Mouse (Mus musculus): ENCODE results near the gene Gm20708. TPM values are rescaled to one million over a fixed set of nuclear protein-coding genes. Genes with fewer than 3 reads are reported as not detected.
"Not testable (repeated sequence)": the region's sequence is repeated elsewhere in the genome, so short reads cannot be mapped to it uniquely, and the experiment has no call there.

The Gm20708 gene
- polyA plus RNA-seq, 1 experiment from 2014 or later, result 0.41 TPM

DNA sequence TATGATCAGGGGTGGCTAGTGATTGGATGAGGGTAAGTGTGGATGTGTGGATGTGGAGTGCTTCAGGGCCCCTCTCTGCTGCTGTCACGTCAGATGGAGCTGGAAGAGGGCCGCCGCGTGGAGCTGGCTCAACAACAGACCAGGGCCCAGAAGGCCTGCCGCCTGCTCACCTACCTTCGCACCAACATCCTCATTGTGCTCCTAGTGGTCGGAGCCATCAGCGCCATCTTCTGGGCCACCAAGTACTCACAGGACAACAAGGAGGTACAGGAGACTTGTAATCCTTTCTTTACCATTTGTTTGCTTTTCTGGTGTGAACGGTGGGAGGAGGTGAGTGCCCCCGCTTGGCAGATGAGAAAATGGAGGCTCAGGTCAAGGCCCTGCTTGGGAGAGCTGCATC, 23.2 kb upstream of the Gm20708 start:
- no peak overlapping the region for H3K4me3 ChIP-seq (ENCODE audit: low read depth, low read length)
- peak; percentile 18; the same call in 1 of the 2 replicates for ATAC-seq
- peak; percentile 63 for DNase-seq (ENCODE audit: low spot score)
- H3K4me1 ChIP-seq (ENCODE audit: control insufficient read depth, insufficient read depth, low read length), result no peaks in the 10 kb centered on the region; the same call in 1 of the 2 replicates
- no peak overlapping the region for H3K9ac ChIP-seq (ENCODE audit: low read length)
- no peaks in the 10 kb centered on the region for H3K36me3 ChIP-seq (ENCODE audit: control insufficient read depth, insufficient read depth, low read length)
- peaks cover 25% of the 10 kb centered on the region; the same call in 1 of the 2 replicates for H3K27me3 ChIP-seq (replicated peaks; ENCODE audit: control insufficient read depth, insufficient read depth, low read length)
- no peak overlapping the region for H3K27ac ChIP-seq (ENCODE audit: low read depth, low read length)
- H3K4me2 ChIP-seq (ENCODE audit: low read length), result no peak overlapping the region
- WGBS, result 5% methylated on average over 10 of the region's 10 CpGs
- no peaks in the 10 kb centered on the region for H3K9me3 ChIP-seq (replicated peaks; ENCODE audit: control insufficient read depth, low read length)

DNA sequence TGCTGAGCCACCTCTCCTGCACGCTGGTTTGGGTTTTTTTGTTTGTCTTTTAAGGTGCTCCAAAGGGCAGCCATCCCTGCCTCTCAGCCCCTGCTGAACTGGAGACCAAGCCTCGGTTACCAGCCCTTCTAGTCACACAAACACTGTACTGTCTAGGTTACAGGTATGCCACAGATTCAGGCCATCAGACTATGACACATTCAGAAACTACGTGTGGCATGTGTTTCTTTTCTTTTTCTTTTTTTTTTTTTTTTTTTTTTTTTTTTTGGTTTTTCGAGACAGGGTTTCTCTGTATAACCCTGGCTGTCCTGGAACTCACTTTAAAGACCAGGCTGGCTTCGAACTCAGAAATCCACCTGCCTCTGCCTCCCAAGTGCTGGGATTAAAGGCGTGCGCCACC, 21.0 kb upstream of the Gm20708 start:
- 81% methylated on average over 7 of the region's 7 CpGs for WGBS
- H3K9ac ChIP-seq (ENCODE audit: low read length); ATAC-seq; H3K9me3 ChIP-seq (replicated peaks; ENCODE audit: control insufficient read depth, low read length); H3K4me3 ChIP-seq (ENCODE audit: low read depth, low read length); H3K4me2 ChIP-seq (ENCODE audit: low read length); H3K4me1 ChIP-seq (ENCODE audit: control insufficient read depth, insufficient read depth, low read length); H3K36me3 ChIP-seq (ENCODE audit: control insufficient read depth, insufficient read depth, low read length); H3K27ac ChIP-seq (ENCODE audit: low read depth, low read length); DNase-seq (ENCODE audit: low spot score): not testable (repeated sequence)
- peaks cover 13% of the 10 kb centered on the region; the same call in 1 of the 2 replicates for H3K27me3 ChIP-seq (replicated peaks; ENCODE audit: control insufficient read depth, insufficient read depth, low read length)

- ATAC-seq (no peak), DNase-seq (ENCODE audit: low spot score) (peak; percentile 60)
- no peaks in the 10 kb centered on the region for H3K4me1 ChIP-seq (ENCODE audit: control insufficient read depth, insufficient read depth, low read length)
- H3K9ac ChIP-seq (ENCODE audit: low read length), result no peak overlapping the region
- H3K4me2 ChIP-seq (ENCODE audit: low read length), result peak overlapping the region; percentile 12; the same call in 1 of the 2 replicates
- 9% methylated on average over 14 of the region's 14 CpGs for WGBS
- H3K27ac ChIP-seq (ENCODE audit: low read depth, low read length), result no peak overlapping the region
- H3K4me3 ChIP-seq (ENCODE audit: low read depth, low read length), result no peak overlapping the region
- no peaks in the 10 kb centered on the region for H3K9me3 ChIP-seq (replicated peaks; ENCODE audit: control insufficient read depth, low read length)
- H3K36me3 ChIP-seq (ENCODE audit: control insufficient read depth, insufficient read depth, low read length), result no peaks in the 10 kb centered on the region
- 0 out of 2 replicates have a peak, but pooled peaks cover 5% of the 10 kb centered on the region for H3K27me3 ChIP-seq (replicated peaks; ENCODE audit: control insufficient read depth, insufficient read depth, low read length)
These were observed 19.2 kb upstream of the Gm20708 start for GRCm38 (mm10) chr11:117790286-117790685.

GRCm38 (mm10) chr11:117790703-117791440, 18.6 kb upstream of the Gm20708 start:
- H3K9ac ChIP-seq (ENCODE audit: low read length), result no peak overlapping the region
- H3K4me2 ChIP-seq (ENCODE audit: low read length), result peak overlapping the region; percentile 12; the same call in 1 of the 2 replicates
- DNase-seq (ENCODE audit: low spot score) (no peak), ATAC-seq (no peak)
- H3K4me3 ChIP-seq (ENCODE audit: low read depth, low read length), result no peak overlapping the region
- H3K27me3 ChIP-seq (replicated peaks; ENCODE audit: control insufficient read depth, insufficient read depth, low read length), result 0 out of 2 replicates have a peak, but pooled peaks cover 5% of the 10 kb centered on the region
- 37% methylated on average over 23 of the region's 23 CpGs for WGBS
- no peaks in the 10 kb centered on the region for H3K4me1 ChIP-seq (ENCODE audit: control insufficient read depth, insufficient read depth, low read length)
- H3K36me3 ChIP-seq (ENCODE audit: control insufficient read depth, insufficient read depth, low read length), result no peaks in the 10 kb centered on the region
- no peaks in the 10 kb centered on the region for H3K9me3 ChIP-seq (replicated peaks; ENCODE audit: control insufficient read depth, low read length)
- H3K27ac ChIP-seq (ENCODE audit: low read depth, low read length), result no peak overlapping the region

- Histone ChIP-seq H3K9ac (ENCODE audit: low read length) (no peak overlapping the region), H3K27ac (ENCODE audit: low read depth, low read length) (no peak overlapping the region), H3K4me3 (ENCODE audit: low read depth, low read length) (no peak overlapping the region), H3K36me3 (ENCODE audit: control insufficient read depth, insufficient read depth, low read length) (no peaks in the 10 kb centered on the region), H3K9me3 (replicated peaks; ENCODE audit: control insufficient read depth, low read length) (no peaks in the 10 kb centered on the region), H3K27me3 (replicated peaks; ENCODE audit: control insufficient read depth, insufficient read depth, low read length) (0 out of 2 replicates have a peak, but pooled peaks cover 5% of the 10 kb centered on the region), H3K4me1 (ENCODE audit: control insufficient read depth, insufficient read depth, low read length) (no peaks in the 10 kb centered on the region), H3K4me2 (ENCODE audit: low read length) (no peak overlapping the region)
- WGBS, result 90% methylated on average over 9 of the region's 9 CpGs
- DNase-seq (ENCODE audit: low spot score) (no peak), ATAC-seq (no peak)
These were observed 18.1 kb upstream of the Gm20708 start for GRCm38 (mm10) chr11:117791441-117791761.

DNA sequence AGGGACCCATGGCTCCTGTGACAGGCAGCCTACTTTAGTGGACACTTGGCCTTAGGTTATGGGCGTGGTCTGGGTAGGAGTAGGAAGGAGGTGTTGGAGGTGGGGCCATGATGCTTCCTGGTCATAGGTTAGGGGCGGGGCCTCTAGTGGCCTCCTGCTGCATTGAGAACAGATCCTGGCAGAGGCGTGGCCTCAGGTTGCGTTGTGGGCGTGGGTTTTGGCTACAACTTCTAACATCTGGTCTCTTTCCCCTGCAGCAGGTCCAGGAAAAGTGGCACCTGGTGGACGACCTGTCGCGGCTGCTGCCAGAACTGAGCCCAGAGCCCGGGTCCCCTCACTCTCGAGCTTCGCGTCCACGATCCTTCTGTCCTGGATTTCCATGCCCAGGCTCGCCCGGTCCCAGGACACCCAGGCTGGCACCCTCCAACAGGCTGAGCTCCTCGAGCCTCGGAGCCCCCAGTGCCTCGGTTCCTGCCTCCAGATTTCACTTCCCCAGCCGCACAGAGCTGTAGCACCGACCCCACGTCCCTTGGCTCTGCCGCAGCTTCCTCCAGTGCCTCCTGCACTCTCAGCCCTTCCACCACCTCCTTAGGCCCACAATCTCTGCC, 17.1 kb upstream of the Gm20708 start:
- no peak overlapping the region for H3K4me2 ChIP-seq (ENCODE audit: low read length)
- H3K9me3 ChIP-seq (replicated peaks; ENCODE audit: control insufficient read depth, low read length), result no peaks in the 10 kb centered on the region
- WGBS, result 9% methylated on average over 22 of the region's 22 CpGs
- H3K27ac ChIP-seq (ENCODE audit: low read depth, low read length), result no peak overlapping the region
- no peak overlapping the region for H3K9ac ChIP-seq (ENCODE audit: low read length)
- 0 out of 2 replicates have a peak, but pooled peaks cover 5% of the 10 kb centered on the region for H3K27me3 ChIP-seq (replicated peaks; ENCODE audit: control insufficient read depth, insufficient read depth, low read length)
- H3K4me1 ChIP-seq (ENCODE audit: control insufficient read depth, insufficient read depth, low read length), result no peaks in the 10 kb centered on the region
- H3K4me3 ChIP-seq (ENCODE audit: low read depth, low read length), result no peak overlapping the region
- no peaks in the 10 kb centered on the region for H3K36me3 ChIP-seq (ENCODE audit: control insufficient read depth, insufficient read depth, low read length)
- DNase-seq (ENCODE audit: low spot score), result no peak
- no peak for ATAC-seq

DNA sequence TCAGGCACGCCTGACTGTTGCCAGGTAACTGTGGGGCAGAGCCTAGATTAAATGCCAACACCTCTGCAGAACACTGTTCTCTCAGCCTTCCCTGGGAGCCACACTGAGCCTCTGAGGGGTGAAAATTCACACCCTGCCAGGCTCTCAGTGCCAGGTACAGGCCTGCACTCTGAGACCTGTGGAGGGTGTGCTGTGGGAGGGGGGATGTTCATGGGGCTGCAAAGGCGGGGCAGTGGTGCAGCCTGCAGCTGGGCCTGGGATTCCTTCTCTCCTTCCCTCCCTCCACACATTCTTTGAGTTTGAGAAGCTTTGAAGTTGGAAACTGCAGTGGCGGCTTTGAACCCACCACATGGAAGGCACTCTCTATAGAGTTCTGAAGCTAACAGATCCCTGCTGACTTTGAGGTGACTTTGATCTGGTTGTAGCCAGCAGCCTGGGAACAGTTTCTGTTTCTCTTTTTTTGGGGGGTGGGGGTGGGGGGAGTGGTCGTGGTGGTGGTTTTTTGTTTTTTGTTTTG, 15.4 kb upstream of the Gm20708 start:
- no peak for ATAC-seq
- Histone ChIP-seq H3K27ac (ENCODE audit: low read depth, low read length) (no peak overlapping the region), H3K36me3 (ENCODE audit: control insufficient read depth, insufficient read depth, low read length) (no peaks in the 10 kb centered on the region), H3K9me3 (replicated peaks; ENCODE audit: control insufficient read depth, low read length) (no peaks in the 10 kb centered on the region), H3K4me2 (ENCODE audit: low read length) (no peak overlapping the region), H3K4me1 (ENCODE audit: control insufficient read depth, insufficient read depth, low read length) (no peaks in the 10 kb centered on the region), H3K27me3 (replicated peaks; ENCODE audit: control insufficient read depth, insufficient read depth, low read length) (0 out of 2 replicates have a peak, but pooled peaks cover 5% of the 10 kb centered on the region), H3K9ac (ENCODE audit: low read length) (no peak overlapping the region), H3K4me3 (ENCODE audit: low read depth, low read length) (no peak overlapping the region)
- DNase-seq (ENCODE audit: low spot score), result no peak
- 56% methylated on average over 4 of the region's 4 CpGs for WGBS

- H3K4me1 ChIP-seq (ENCODE audit: control insufficient read depth, insufficient read depth, low read length), result no peaks in the 10 kb centered on the region
- H3K9ac ChIP-seq (ENCODE audit: low read length), result no peak overlapping the region
- H3K4me3 ChIP-seq (ENCODE audit: low read depth, low read length), result no peak overlapping the region
- H3K27ac ChIP-seq (ENCODE audit: low read depth, low read length), result no peak overlapping the region
- DNase-seq (ENCODE audit: low spot score) (no peak), ATAC-seq (no peak)
- H3K4me2 ChIP-seq (ENCODE audit: low read length), result no peak overlapping the region
- H3K27me3 ChIP-seq (replicated peaks; ENCODE audit: control insufficient read depth, insufficient read depth, low read length), result 0 out of 2 replicates have a peak, but pooled peaks cover 3% of the 10 kb centered on the region
- no peaks in the 10 kb centered on the region for H3K36me3 ChIP-seq (ENCODE audit: control insufficient read depth, insufficient read depth, low read length)
- no peaks in the 10 kb centered on the region for H3K9me3 ChIP-seq (replicated peaks; ENCODE audit: control insufficient read depth, low read length)
- 51% methylated on average over 5 of the region's 5 CpGs for WGBS
These were observed 12.5 kb upstream of the Gm20708 start for GRCm38 (mm10) chr11:117796954-117797353.

All from forebrain, embryonic 14.5 days (tissue).